Mouse (Mus musculus): Measurements from ENCODE around the gene Lrrc74a.

Gene Lrrc74a

GRCm38 (mm10) chr12:86719961-86720639 is 14.1 kb upstream of the Lrrc74a start:
- no peak for DNase-seq (ENCODE audit: low spot score)

DNA sequence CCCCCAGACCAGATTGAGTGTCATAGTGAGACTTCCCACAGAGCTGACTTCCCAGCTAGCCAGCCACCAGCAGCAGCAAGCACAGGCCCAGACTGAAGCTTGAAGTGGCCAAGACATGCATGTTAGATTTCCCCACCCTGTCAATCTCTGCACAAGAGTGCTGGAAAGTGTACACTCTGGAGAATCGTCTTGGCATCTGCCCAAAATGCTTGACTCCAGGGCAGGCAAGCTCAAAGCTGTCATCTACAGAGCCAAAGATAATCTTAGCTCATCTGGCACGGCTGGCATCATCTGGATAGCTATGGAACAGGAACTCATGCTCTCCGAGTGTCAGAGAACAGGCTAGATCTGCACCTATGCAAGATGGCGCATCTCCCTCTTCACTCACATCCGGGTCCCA is 12.7 kb upstream of the Lrrc74a start:
- no peak for DNase-seq (ENCODE audit: low spot score)

- DNase-seq (ENCODE audit: low spot score) = no peak
These were observed 9.9 kb upstream of the Lrrc74a start for GRCm38 (mm10) chr12:86724300-86724699.

- no peak for DNase-seq (ENCODE audit: low spot score)
These were observed 8.5 kb upstream of the Lrrc74a start for GRCm38 (mm10) chr12:86725706-86726105.

DNA sequence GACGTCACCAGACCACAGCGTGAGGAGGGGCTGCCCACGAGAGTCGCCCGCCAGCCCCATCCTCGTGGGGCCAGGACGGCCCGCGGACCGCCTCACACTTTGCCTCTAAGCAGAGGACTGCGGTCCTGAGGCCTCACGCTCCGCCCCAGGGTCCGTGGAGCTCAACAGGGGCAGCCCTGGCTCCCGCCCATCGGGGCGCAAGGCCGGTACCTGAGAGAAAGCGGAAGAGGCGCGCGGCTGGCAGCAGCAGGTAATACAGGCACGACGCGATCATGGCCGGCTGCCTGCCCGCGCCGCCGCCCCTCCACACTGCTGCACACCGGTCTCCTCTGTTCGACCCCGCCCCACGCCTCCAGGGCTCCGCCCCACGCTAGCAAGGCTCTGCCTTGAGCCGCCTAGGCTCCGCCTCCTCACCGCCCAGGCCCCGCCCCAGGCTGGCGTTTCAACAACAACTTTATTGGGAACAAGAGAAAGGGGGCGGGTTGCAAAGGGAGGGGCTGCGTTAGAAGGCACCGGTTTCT is 8.0 kb upstream of the Lrrc74a start, which contains the start of gene Angel1:
Gene Angel1, minus strand, starts transcription at position 341 of the 521 bp plus-strand sequence.
- DNase-seq (ENCODE audit: low spot score) = peak; percentile 97

DNA sequence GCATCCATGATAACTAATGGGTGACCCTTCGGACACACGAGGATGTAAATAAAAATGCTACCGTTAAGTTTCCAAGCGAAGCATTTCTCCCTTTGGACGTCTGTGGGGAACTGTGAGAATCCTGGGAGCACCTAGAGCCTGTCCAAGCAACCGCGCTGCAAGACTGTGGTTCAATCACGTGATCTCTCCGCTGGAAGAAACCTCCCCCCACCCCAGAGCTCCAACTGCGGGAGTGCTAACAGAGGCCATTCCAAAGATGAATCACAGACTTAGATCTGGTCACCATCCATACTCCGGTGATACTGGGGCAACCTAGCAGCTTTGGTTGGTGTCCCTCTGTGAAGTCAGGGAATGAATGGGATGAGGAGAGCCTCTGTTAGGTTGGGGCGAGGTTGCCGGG is 26.9 kb downstream of the Lrrc74a start:
- DNase-seq (ENCODE audit: low spot score) = no peak

DNA sequence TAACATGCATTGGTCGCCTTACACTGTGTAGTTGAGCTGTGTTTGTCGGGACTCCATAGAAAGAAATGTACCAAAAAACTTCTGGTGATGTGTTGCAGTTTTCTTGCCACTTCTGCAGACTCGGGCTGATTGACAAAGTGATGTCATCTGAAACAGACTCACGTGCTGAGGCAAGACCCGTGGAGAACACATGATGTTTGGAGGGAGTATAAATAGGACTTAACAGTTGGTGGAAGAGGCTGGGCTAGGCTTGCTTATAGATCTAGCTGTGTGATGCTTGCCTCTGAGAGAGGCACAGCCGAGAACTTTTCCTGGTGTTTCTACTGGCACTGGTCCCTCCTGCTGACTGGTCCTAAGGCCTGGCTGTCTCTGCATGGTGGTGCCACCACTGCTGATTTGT is 29.9 kb downstream of the Lrrc74a start:
- DNase-seq (ENCODE audit: low spot score) = no peak

DNA sequence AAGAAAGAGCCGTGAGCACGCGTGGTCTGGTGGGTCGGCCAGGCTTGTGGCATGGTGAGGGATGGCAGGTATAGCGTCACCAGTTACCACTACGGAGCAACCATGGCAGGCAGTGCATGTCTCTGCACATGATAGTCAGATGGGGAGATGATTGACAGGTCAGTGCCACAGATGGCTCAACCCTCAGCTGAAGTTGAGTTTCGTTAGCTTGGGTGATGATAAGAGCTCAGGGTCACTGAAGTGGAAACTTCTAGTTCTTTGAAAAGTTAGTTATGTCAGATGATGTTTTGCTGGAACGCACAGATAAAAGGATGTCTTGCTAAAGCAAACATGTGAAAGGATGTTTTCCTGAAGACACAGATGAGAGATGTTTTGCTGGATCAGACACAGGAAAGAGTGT is 32.3 kb downstream of the Lrrc74a start:
- no peak for DNase-seq (ENCODE audit: low spot score)

- peak; percentile 40 for DNase-seq (ENCODE audit: low spot score)
These were observed 33.9 kb downstream of the Lrrc74a start for GRCm38 (mm10) chr12:86767868-86768631.

DNA sequence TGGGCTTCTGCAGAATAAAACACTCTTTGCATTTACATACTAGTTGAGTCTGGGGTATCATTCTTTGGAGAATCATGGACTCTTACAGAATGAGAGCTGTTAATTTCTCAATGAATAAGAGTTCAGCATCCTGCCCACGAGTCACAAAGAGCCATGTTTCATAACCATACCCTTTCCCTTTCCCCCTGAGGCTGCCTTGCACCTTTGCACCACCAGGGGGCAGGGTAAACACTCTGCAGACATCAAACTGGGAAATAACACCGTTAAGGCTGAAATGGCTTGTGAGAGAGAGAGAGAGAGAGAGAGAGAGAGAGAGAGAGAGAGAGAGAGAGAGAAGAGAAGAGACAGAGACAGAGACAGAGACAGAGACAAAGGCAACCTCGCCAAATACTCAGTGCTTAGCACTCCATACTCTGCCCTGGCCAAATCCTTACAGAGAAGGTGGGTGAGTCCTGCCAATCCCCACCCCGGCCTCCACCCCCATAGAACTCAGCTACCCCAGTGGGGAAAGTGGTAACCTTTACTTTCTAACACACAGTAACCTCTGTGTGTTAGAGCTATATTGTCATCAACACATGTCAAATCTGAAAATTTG is 34.9 kb downstream of the Lrrc74a start:
- peak; percentile 75 for DNase-seq (ENCODE audit: low spot score)

DNA sequence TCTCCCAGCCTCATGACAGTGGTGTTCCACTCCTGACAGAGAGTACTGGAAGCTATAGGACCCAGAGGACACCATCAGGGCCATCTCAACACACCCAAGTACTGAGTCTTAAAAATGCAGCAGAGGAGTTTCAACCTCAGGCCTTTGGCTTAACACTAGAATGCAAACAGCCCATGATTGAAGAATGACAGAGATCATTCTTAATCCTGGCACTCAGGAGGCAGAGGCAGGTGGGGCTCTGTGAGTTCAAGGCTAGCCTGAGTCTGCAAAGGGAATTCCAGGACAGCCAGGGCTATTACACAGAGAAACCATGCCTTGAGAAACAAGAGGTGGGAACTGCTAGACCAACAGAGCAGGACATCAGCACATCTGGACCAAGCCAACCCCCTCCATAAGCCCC is 35.6 kb downstream of the Lrrc74a start:
- DNase-seq (ENCODE audit: low spot score) = no peak

DNA sequence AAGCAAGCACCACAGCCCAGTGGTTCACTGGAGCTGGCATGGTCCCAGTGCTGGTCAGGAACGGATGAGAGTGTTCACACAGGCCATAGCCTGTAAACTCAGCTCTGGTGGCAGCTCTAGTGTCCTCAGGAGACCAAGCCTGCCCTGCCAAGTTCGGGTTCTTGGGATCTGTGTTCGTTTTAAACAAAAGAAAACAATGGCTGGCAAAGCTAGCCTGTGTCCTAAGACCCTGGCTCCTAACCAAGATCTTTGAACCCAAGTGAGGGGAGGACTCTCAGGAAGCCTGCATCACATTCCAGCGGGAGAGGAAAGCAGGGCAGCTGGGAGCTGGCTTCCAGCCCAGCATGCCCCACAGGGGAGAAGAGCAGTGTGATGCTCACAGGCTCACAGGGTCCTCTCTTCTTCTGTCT is 36.1 kb downstream of the Lrrc74a start:
- peak; percentile 18 for DNase-seq (ENCODE audit: low spot score)

DNA sequence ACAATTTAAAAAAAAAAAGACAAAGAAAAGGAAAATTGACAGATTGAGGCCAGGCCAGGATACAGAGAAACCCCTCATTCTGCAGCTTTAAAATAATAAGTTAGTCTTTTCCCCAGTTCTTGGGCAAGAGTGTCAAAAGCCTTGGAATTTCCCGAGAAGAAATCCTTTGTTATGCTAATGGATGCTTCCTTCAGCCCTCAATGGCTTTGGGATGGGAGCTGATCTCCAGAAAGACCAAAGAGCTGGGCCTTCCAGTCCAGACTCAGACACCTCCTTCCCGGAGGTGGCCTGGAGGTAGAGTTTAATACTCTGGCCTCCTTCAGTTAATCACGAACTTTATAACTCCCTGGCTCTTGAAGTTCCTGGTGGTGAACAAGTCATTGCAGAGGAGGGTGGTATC is 36.8 kb downstream of the Lrrc74a start:
- no peak for DNase-seq (ENCODE audit: low spot score)

GRCm38 (mm10) chr12:86771823-86772427 is 37.8 kb downstream of the Lrrc74a start:
- peak; percentile 96 for DNase-seq (ENCODE audit: low spot score)

GRCm38 (mm10) chr12:86772551-86772950 is 38.4 kb downstream of the Lrrc74a start:
- no peak for DNase-seq (ENCODE audit: low spot score)

- DNase-seq (ENCODE audit: low spot score) = peak; percentile 50
These were observed 41.6 kb downstream of the Lrrc74a start for GRCm38 (mm10) chr12:86775561-86776280.

DNA sequence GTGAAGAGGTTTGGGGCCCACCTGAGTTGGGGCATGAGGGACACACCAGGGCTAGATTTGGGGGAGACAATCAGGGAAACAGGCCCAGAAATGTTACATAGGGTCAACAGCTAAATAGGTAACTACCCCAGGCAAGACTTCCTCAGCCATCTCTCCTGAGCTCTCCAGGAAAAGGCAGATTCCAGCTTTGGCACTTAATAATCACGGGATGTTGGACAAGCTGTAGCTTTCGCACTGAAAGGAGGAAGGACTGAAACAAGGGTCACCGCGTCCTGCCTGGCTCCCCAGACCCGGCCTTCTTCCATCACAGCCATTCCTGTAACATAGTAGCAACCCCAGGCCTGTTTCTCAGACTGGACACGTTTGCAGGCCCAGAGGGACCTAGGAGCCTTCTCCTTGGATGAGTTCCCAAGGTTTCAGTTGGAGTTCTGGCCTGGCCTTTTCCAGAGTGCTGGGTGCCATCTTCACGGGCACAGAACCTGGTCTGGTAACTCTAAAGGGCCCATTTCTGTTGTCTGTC is 42.2 kb downstream of the Lrrc74a start:
- DNase-seq (ENCODE audit: low spot score) = no peak

GRCm38 (mm10) chr12:86778531-86778930 is 44.4 kb downstream of the Lrrc74a start:
- DNase-seq (ENCODE audit: low spot score) = no peak

GRCm38 (mm10) chr12:86779206-86779989 is 45.2 kb downstream of the Lrrc74a start:
- DNase-seq (ENCODE audit: low spot score) = peak; percentile 32

DNA sequence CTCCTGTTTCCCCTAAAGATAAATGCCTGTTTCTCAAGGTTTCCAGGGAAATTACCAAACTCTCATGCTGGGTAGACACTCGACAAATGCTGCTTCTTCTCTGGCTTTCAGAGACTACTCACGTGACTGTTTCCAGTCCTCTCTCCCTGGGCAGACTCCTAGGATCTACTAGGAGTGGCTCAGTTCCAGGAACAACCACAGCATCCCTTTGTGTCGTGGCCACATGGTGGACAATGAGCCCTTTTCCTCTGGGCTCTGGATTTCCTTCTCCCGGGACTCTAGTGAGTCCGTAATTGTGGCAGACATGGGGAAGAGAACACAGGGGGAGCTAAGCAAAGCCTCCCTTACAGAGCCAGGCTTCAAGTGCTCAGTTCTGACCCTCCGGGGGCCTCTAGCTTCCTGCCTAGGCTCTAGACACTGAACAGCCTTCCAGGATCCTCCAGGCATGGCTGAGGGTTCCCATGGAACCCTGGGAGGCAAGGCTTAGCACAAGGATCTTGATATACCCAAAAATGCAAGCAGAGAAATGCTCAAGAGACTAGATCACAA is 47.6 kb downstream of the Lrrc74a start:
- no peak for DNase-seq (ENCODE audit: low spot score)

Data from urinary bladder, postnatal 25 days (tissue).